Mouse (Mus musculus) testis, adult 2 months (tissue): Measurements from ENCODE around the gene Mfng. TPM values are rescaled to one million over a fixed set of nuclear protein-coding genes. Genes with fewer than 3 reads are reported as not detected.

Experiments
- H3K27ac ChIP-seq: fragments of 200-500 bp; 2 replicates; pipeline ENCODE4 v1.5.1; 2012; ENCODE audit warnings: low read depth, low read length; ENCODE audit not compliant: control insufficient read depth, insufficient read depth
- H3K27me3 ChIP-seq: fragments of 200-500 bp; 2 replicates; pipeline ENCODE4 v1.6.1; 2012; ENCODE audit warnings: mild to moderate bottlenecking, low read length, moderate library complexity; ENCODE audit not compliant: control insufficient read depth, insufficient read depth
- H3K36me3 ChIP-seq: fragments of 200-500 bp; 2 replicates; pipeline ENCODE4 v1.6.1; 2012; ENCODE audit warnings: mild to moderate bottlenecking, low read length; ENCODE audit not compliant: control insufficient read depth, insufficient read depth
- H3K4me1 ChIP-seq: fragments of 200-500 bp; 2 replicates; pipeline ENCODE4 v1.6.1; 2012; ENCODE audit warnings: low read length; ENCODE audit not compliant: control insufficient read depth, insufficient read depth
- H3K4me3 ChIP-seq: fragments of 200-500 bp; 2 replicates; pipeline ENCODE4 v1.5.1; 2012; ENCODE audit warnings: low read depth, mild to moderate bottlenecking, low read length, moderate library complexity, mixed read lengths; ENCODE audit not compliant: control insufficient read depth
- CTCF ChIP-seq: fragments of 200-500 bp; IDR thresholded peaks from 2 replicates; pipeline ENCODE4 v1.5.1; 2012; ENCODE audit warnings: low read depth, mild to moderate bottlenecking, inconsistent platforms, low read length, moderate library complexity; ENCODE audit not compliant: control insufficient read depth, insufficient read depth, insufficient replicate concordance
- POLR2A ChIP-seq: fragments of 200-500 bp; IDR thresholded peaks from 2 replicates; pipeline ENCODE4 v1.6.1; 2012; ENCODE audit warnings: low read depth, mild to moderate bottlenecking, inconsistent platforms, low read length, moderate library complexity; ENCODE audit not compliant: control insufficient read depth
- polyA plus RNA-seq: library from polyadenylated mRNA; depleted of rRNA; stranded (reverse); fragments of >200 nt; gene quantifications from 2 replicates; pipeline ENCODE4 v1.2.3, GENCODE M21; 2012; rRNA removed

The Mfng gene
- polyA plus RNA-seq, 1 experiment, result 0.75 TPM

GRCm38 (mm10) chr15:78713751-78714150, 59.5 kb downstream of the Mfng start:
- Histone ChIP-seq H3K27me3 (no peaks in the 10 kb centered on the region), H3K4me1 (peaks cover 6% of the 10 kb centered on the region; the same call in 1 of the 2 replicates), H3K36me3 (no peaks in the 10 kb centered on the region), H3K27ac (no peak overlapping the region), H3K4me3 (no peak overlapping the region)
- TF ChIP-seq CTCF (no peak), POLR2A (no peak)

GRCm38 (mm10) chr15:78712335-78713258, 60.7 kb downstream of the Mfng start:
- TF ChIP-seq POLR2A, result no peak
- TF ChIP-seq CTCF, result no peak
- H3K4me3 ChIP-seq, result no peak overlapping the region
- H3K27me3 ChIP-seq, result no peaks in the 10 kb centered on the region
- no peaks in the 10 kb centered on the region for H3K36me3 ChIP-seq
- no peak overlapping the region for H3K27ac ChIP-seq
- H3K4me1 ChIP-seq, result 0 out of 2 replicates have a peak, but pooled peaks cover 4% of the 10 kb centered on the region

- H3K4me3 ChIP-seq, result no peak overlapping the region
- no peaks in the 10 kb centered on the region for H3K36me3 ChIP-seq
- no peak overlapping the region for H3K27ac ChIP-seq
- no peaks in the 10 kb centered on the region for H3K27me3 ChIP-seq
- TF ChIP-seq CTCF (no peak), POLR2A (no peak)
- 0 out of 2 replicates have a peak, but pooled peaks cover 4% of the 10 kb centered on the region for H3K4me1 ChIP-seq
Measured at GRCm38 (mm10) chr15:78711935-78712334, 61.3 kb downstream of the Mfng start.

GRCm38 (mm10) chr15:78710634-78711033, 62.6 kb downstream of the Mfng start:
- Histone ChIP-seq H3K27ac (no peak overlapping the region), H3K27me3 (no peaks in the 10 kb centered on the region), H3K4me1 (0 out of 2 replicates have a peak, but pooled peaks cover 4% of the 10 kb centered on the region), H3K36me3 (no peaks in the 10 kb centered on the region), H3K4me3 (no peak overlapping the region)
- no peak for TF ChIP-seq POLR2A
- no peak for TF ChIP-seq CTCF

- Histone ChIP-seq H3K4me3 (no peak overlapping the region), H3K27ac (no peak overlapping the region), H3K27me3 (no peaks in the 10 kb centered on the region), H3K36me3 (no peaks in the 10 kb centered on the region), H3K4me1 (0 out of 2 replicates have a peak, but pooled peaks cover 4% of the 10 kb centered on the region)
- TF ChIP-seq CTCF (no peak), POLR2A (no peak)
Measured at GRCm38 (mm10) chr15:78709767-78710166, 63.5 kb downstream of the Mfng start.

- Histone ChIP-seq H3K27me3 (no peaks in the 10 kb centered on the region), H3K36me3 (no peaks in the 10 kb centered on the region), H3K4me1 (no peaks in the 10 kb centered on the region), H3K27ac (no peak overlapping the region), H3K4me3 (no peak overlapping the region)
- TF ChIP-seq CTCF (no peak), POLR2A (no peak)
Measured at GRCm38 (mm10) chr15:78706630-78707029, 66.6 kb downstream of the Mfng start.

Other genes starting within 250 kb of the Mfng start
- gene C1qtnf6, start 242.1 kb downstream of the Mfng start, polyA plus RNA-seq, result 8.2 and 9.8 TPM in 2 replicates
- gene Sstr3, start 228.8 kb downstream of the Mfng start, polyA plus RNA-seq, result 6.0 and 7.0 TPM in 2 replicates
- gene Rac2, start 200.7 kb downstream of the Mfng start, polyA plus RNA-seq, result 5.5 and 9.6 TPM in 2 replicates
- 1.4 and 1.9 TPM in 2 replicates for gene Cyth4, start 176.4 kb downstream of the Mfng start, polyA plus RNA-seq
- 6.7 and 6.9 TPM in 2 replicates for gene Elfn2, start 54.7 kb downstream of the Mfng start, polyA plus RNA-seq
- gene Card10, start 29.6 kb upstream of the Mfng start, polyA plus RNA-seq, result 5.0 and 5.9 TPM in 2 replicates
- 2.5 and 2.9 TPM in 2 replicates for gene Cdc42ep1, start 69.1 kb upstream of the Mfng start, polyA plus RNA-seq
- gene Lgals2, start 82.1 kb upstream of the Mfng start, polyA plus RNA-seq, result 2.2 and 2.8 TPM in 2 replicates
- 69.9 and 82.1 TPM in 2 replicates for gene Gga1, start 103.7 kb upstream of the Mfng start, polyA plus RNA-seq
- gene Gm49510, start 126.2 kb upstream of the Mfng start, polyA plus RNA-seq, result not detected in 2 replicates
- 3.3 and 3.5 TPM in 2 replicates for gene Sh3bp1, start 126.3 kb upstream of the Mfng start, polyA plus RNA-seq
- 3.6 and 3.8 TPM in 2 replicates for gene Pdxp, start 140.4 kb upstream of the Mfng start, polyA plus RNA-seq
- 92.0 and 106 TPM in 2 replicates for gene Lgals1, start 153.2 kb upstream of the Mfng start, polyA plus RNA-seq
- gene Nol12, start 161.5 kb upstream of the Mfng start, polyA plus RNA-seq, result 40.7 and 44.6 TPM in 2 replicates
- gene Triobp, start 174.2 kb upstream of the Mfng start, polyA plus RNA-seq, result 19.4 and 22.6 TPM in 2 replicates